Mouse (Mus musculus) hindbrain, embryonic 14.5 days (tissue): ENCODE measurements around the gene Vav2. TPM values are rescaled to one million over a fixed set of nuclear protein-coding genes. Genes with fewer than 3 reads are reported as not detected.

Experiments used
- ATAC-seq: fragments of 200-750 bp; cut with Nextera tagmentation; 2 replicates; pipeline ENCODE4 v1.8.0; 2017; ENCODE audit warnings: moderate number of reproducible peaks, mild to moderate bottlenecking, moderate TSS enrichment, moderate library complexity; ENCODE audit not compliant: low FRiP score
- DNase-seq: peaks from one replicate; pipeline ENCODE4 v3.0.0-alpha.2; 2015; ENCODE audit warnings: low spot score
- H3K27ac ChIP-seq: fragments of 300-500 bp; sonication (generic); 2 replicates; pipeline ENCODE4 v1.5.1; 2014; ENCODE audit warnings: mild to moderate bottlenecking, moderate library complexity
- H3K27me3 ChIP-seq: fragments of 300-500 bp; sonication (generic); 2 replicates; pipeline ENCODE4 v1.6.1; 2014; ENCODE audit warnings: mild to moderate bottlenecking, low read length, mixed read lengths; ENCODE audit not compliant: control insufficient read depth, insufficient read depth
- H3K36me3 ChIP-seq: fragments of 300-500 bp; sonication (generic); replicated peaks from 2 replicates; pipeline ENCODE4 v1.6.1; 2014; ENCODE audit not compliant: control insufficient read depth, insufficient read depth
- H3K4me1 ChIP-seq: fragments of 300-500 bp; sonication (generic); replicated peaks from 2 replicates; pipeline ENCODE4 v1.6.1; 2014; ENCODE audit warnings: antibody characterized with exemption, low read length, mixed read lengths; ENCODE audit not compliant: control insufficient read depth, insufficient read depth
- H3K4me2 ChIP-seq: fragments of 300-500 bp; sonication (generic); replicated peaks from 2 replicates; pipeline ENCODE4 v1.6.1; 2014; ENCODE audit warnings: mild to moderate bottlenecking, moderate library complexity
- H3K4me3 ChIP-seq: fragments of 300-500 bp; sonication (generic); replicated peaks from 2 replicates; pipeline ENCODE4 v1.5.1; 2014; ENCODE audit warnings: mild to moderate bottlenecking, low read length
- H3K9ac ChIP-seq: fragments of 300-500 bp; sonication (generic); 2 replicates; pipeline ENCODE4 v1.6.1; 2014
- H3K9me3 ChIP-seq: fragments of 300-500 bp; sonication (generic); 2 replicates; pipeline ENCODE4 v1.6.1; 2016; ENCODE audit warnings: low read length; ENCODE audit not compliant: control insufficient read depth
- WGBS: fragments of 180-500 bp; shearing (Covaris S2); extraction: QIAGEN DNeasy Blood & Tissue Kit; methylation state at CpG from one replicate; pipeline ENCODE4 v1.1.7; 2014; 5-methylcytosine and 5-hydroxymethylcytosine counted together
- polyA plus RNA-seq: library from polyadenylated mRNA; unstranded; fragments of >200 nt; fragmentation: Nextera tagmentation; extraction: Ambion mirVana; gene quantifications from 2 replicates; pipeline ENCODE4 v1.2.1, GENCODE M21; 2014

Vav2 gene
- 15.0 and 16.0 TPM in 2 replicates for polyA plus RNA-seq

DNA sequence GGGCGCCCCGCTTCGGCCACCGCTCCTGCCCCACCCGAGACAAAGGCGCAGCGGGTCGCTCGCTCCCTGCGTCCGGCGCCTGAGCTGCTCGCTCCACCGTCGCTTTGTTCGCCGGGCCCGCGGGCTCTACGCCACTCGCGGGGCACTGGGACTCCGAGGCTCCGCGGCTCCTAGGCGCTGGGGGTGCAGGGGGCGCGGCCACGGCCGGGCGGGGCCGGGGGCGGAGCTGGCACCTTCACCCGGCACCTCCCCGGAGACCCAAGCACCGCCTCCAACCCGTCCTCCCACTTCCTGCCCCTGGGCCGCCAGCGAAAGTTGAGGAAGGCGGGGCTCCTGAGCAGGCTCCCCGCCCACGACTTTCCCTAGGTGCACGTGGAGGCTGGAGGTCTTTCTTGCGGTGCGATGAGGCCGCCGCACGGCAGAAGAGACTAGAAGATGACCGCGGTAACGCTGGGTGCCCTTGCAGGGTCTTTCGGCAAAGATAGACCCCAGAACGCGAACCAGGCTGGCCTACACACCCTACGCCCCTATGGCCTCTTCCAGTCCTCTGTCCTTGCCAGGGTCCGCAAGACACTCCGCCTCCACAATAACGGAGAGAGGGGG lies at the start of gene Vav2:
Gene Vav2, minus strand, starts transcription at position 179 of the 603 bp plus-strand sequence.
- Histone ChIP-seq H3K27ac (peak within 1 kb of the TSS; percentile 83), H3K27me3 (no peaks in the 10 kb centered on the region), H3K4me3 (peak within 1 kb of the TSS; percentile 97), H3K4me1 (peaks cover 33% of the 10 kb centered on the region), H3K9me3 (no peaks in the 10 kb centered on the region), H3K9ac (peak within 1 kb of the TSS; percentile 95), H3K36me3 (no peaks in the 10 kb centered on the region), H3K4me2 (peak within 1 kb of the TSS; percentile 87)
- 1% methylated on average over 58 of the region's 58 CpGs for WGBS
- peak; percentile 88 for ATAC-seq
- DNase-seq: peak; percentile 83

DNA sequence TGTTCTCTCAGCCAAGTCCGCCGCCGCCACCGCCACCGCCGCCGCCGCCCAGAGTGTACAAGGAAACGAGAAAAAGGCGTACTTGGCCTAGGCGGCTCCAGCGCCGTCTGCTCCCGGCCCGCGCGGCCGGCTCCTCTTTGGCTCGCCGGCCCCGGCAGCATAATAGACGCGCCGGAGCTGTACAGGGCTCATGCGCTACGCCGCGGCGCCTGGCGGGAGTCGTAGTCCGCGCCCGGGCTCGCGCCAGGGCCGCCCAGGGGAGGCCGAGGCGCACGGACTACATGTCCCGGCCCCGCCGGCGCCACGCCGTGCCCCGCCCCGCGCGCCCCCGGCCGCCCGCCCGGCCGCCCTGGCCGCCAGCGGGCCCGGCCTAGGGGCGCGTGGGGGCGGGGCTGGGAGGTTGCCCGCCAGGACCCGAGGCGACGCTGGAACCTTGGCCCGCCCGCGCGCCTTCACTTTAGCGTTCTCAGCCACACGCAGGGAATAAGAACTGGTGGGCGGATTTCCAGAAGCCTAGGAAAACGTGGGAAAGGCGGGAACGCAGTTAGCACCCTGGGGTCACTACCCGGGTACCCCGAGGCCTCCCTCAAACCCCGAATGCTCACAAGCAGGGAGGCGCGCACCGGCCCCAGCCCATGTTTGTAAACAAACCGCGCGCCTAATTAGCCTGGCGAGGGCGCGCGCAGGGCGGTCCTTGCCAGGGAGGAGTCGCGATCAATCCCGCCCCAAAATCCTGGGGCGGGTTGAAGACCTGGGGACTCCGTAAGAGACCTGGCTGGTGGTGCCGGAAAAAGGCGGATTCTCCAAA lies 48.9 kb upstream of the Vav2 start:
- under 1% methylated on average over 88 of the region's 96 CpGs for WGBS
- DNase-seq: peak; percentile 93
- Histone ChIP-seq H3K4me2 (peak overlapping the region; percentile 95), H3K27ac (peak overlapping the region; percentile 96), H3K4me1 (peaks cover 37% of the 10 kb centered on the region), H3K27me3 (no peaks in the 10 kb centered on the region), H3K9me3 (no peaks in the 10 kb centered on the region), H3K9ac (peak overlapping the region; percentile 97), H3K4me3 (peak overlapping the region; percentile 96), H3K36me3 (no peaks in the 10 kb centered on the region)
- peak; percentile 98 for ATAC-seq

DNA sequence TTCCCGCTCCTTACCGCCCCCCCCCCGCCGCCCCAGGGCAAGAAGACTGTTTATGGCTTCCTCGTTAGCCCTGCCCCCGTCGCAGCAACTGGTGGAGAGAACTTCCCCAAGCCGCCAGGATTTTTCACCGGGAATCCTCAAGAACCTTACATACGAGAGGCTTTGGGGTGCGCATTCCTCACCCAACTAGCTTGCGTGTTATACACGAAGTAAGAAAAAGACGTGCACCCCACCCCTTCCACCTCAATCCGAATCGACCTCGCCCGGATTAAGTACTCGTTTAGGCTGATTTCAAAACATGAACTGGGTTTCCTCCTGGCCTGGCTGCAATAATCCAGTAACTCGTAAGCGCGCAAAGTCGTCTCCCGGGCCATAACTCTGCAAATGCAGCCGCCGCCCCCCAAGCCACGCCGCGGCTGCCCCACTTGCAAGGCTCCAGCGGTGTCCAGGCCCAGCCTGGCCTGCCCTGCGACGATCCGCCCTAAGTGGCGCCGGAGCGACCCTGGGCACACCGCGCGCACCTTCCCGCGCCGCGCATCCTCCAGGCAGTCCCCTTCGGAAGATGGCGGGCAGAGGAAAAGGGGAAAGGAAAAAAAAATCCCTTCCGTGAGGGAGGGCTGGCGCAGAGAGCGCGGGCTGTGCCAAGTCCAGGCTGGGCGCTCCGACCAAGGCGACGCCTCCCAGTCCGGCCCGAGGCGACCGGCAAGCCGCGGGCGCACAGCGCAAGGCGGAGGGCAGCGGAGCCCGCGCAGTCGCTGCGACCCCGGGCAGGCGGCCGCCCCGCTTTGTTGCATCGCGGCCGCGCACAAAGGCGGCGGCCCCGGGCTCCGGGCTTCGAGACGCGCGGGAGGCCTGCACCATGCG lies 48.0 kb upstream of the Vav2 start:
- H3K9ac ChIP-seq: peak overlapping the region; percentile 97
- no peaks in the 10 kb centered on the region for H3K9me3 ChIP-seq
- peak overlapping the region; percentile 96 for H3K4me3 ChIP-seq
- peak; percentile 36 for DNase-seq
- H3K36me3 ChIP-seq: no peaks in the 10 kb centered on the region
- WGBS: under 1% methylated on average over 76 of the region's 84 CpGs
- H3K27ac ChIP-seq: peak overlapping the region; percentile 96
- H3K4me1 ChIP-seq: peaks cover 37% of the 10 kb centered on the region
- ATAC-seq: peak; percentile 1
- no peaks in the 10 kb centered on the region for H3K27me3 ChIP-seq
- H3K4me2 ChIP-seq: peak overlapping the region; percentile 95

DNA sequence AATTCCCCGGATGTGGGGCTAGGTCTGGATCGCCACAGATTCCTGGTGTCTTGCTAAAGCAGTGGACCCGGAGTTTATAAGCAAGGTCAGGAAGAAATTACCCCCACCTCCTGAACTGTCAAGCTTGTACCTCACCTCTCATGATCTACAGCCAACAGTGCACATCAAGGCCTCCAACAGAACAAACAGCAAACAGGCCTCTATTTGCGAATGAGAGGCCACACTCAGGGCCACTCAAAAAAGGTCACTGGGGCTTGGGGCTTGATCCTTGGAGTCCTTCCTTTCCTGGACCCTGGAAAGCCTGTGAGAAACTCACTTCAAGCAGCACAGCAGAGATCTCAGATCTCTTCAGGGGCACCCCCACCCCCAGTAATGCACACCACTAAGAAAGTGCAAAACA lies 47.1 kb upstream of the Vav2 start:
- peak overlapping the region; percentile 95 for H3K4me2 ChIP-seq
- H3K9ac ChIP-seq: peak overlapping the region; percentile 97
- H3K4me1 ChIP-seq: peaks cover 37% of the 10 kb centered on the region
- ATAC-seq (no peak), DNase-seq (no peak)
- H3K27me3 ChIP-seq: no peaks in the 10 kb centered on the region
- H3K27ac ChIP-seq: no peak overlapping the region
- peak overlapping the region; percentile 96 for H3K4me3 ChIP-seq
- H3K36me3 ChIP-seq: no peaks in the 10 kb centered on the region
- H3K9me3 ChIP-seq: no peaks in the 10 kb centered on the region
- 39% methylated on average over 4 of the region's 4 CpGs for WGBS

DNA sequence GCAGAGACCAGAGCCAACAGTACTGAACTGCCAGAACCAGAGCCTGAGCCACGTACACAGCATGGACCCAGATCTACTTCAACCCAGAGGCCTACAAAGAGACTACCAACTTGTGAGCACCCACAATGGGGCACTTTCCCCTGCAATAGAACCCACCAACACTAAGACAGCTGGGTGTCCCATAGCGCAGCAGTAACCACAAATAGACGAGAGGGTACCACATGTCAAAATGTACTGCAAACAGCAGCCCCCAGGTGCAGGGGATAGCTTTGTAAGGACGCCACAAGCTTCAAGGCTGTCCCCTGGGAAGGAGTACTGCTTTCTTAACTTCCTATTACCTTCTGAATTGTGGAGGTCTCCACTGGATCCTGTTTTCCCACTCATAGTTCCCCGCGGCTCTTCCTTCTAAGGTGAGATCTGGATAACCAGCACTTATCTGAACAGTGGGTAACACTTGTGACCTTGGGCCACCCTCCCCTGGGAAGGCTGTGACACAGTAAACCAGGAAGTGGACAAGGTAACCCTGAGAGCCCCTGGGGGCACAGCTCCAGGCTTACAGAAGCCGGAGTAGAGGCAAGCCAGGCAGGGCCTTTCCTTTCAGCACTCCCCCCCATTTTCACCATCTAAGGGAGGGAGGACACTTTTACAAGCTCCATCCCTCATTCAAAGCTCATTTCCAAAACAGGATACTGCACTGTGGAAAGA lies 46.4 kb upstream of the Vav2 start:
- no peak for ATAC-seq
- DNase-seq: no peak
- WGBS: 74% methylated on average over 7 of the region's 7 CpGs
- Histone ChIP-seq H3K4me1 (peaks cover 37% of the 10 kb centered on the region), H3K9ac (no peak overlapping the region), H3K27me3 (no peaks in the 10 kb centered on the region), H3K36me3 (no peaks in the 10 kb centered on the region), H3K9me3 (no peaks in the 10 kb centered on the region), H3K27ac (no peak overlapping the region), H3K4me2 (peak overlapping the region; percentile 95), H3K4me3 (peak overlapping the region; percentile 96; the same call in 1 of the 2 replicates)

DNA sequence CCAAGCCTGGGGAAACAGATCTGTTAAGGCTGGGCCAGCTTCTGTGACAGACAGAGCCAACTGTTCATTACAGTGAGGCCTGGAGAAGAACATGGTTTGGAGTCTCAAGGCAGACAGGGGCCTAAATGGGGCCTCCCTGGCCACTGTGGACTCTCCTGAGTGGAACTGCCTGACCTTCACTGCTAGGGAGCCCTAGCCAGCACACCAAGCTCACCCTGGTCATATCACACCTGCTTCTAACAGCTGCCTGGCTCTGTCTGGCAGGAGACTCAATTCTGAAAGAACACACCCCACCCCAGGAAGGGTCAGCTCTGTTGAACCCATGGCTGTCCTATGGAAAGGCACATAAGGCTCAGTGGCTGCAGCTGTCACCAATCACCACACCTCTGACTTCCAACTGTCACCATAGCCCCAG lies 44.3 kb upstream of the Vav2 start:
- Histone ChIP-seq H3K4me1 (peaks cover 31% of the 10 kb centered on the region), H3K9ac (no peak overlapping the region)
- DNase-seq: no peak

DNA sequence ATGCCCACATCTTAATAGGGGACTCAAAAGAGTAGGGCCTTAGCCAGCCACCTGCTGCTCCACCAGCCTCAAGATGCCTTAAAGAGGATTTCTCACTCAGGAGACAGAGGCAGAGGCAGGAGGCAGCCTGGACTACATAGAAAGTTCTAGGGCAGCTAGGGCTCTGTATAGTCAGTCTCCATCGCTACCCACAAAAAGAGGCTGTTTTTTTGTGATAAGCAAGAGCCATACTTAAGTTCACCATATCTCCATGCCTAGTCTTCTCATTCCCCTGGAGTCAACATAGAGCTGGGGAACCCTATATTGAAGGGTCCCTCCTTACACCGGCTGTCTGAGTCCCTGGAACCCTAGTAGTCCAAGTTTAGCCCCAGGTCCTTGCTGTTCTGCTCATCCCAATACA lies 43.7 kb upstream of the Vav2 start:
- 85% methylated on average over 2 of the region's 2 CpGs for WGBS
- H3K9ac ChIP-seq: no peak overlapping the region

More for the DNA sequence above, 44.3 kb upstream of the Vav2 start:
- Histone ChIP-seq H3K36me3 (no peaks in the 10 kb centered on the region), H3K9me3 (no peaks in the 10 kb centered on the region), H3K27me3 (no peaks in the 10 kb centered on the region), H3K4me2 (no peak overlapping the region), H3K27ac (no peak overlapping the region), H3K4me3 (no peak overlapping the region)
- ATAC-seq: no peak

DNA sequence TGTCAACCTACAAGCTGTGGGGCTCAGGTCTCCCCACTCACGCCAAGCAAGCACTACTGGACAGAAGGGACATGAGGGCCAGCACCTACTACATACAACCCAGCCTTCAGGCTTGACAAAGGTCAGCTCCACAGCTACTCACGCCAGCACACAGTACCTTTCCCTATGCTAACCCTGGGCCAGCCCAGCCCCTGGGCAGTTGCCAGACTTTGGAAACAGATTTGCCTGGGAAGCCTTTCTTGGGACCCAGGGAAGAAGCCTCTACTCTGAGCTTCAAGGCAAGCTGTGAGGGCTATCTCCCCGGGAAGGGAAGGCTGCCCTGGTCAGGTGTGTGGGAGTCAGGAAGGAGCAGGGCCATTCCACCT lies 43.1 kb upstream of the Vav2 start:
- Histone ChIP-seq H3K4me2 (no peak overlapping the region), H3K9ac (no peak overlapping the region), H3K27ac (no peak overlapping the region), H3K36me3 (no peaks in the 10 kb centered on the region), H3K4me1 (peaks cover 31% of the 10 kb centered on the region), H3K9me3 (no peaks in the 10 kb centered on the region), H3K27me3 (no peaks in the 10 kb centered on the region), H3K4me3 (no peak overlapping the region)
- ATAC-seq (no peak), DNase-seq (no peak)
- 81% methylated on average over 3 of the region's 3 CpGs for WGBS

More for the DNA sequence above, 43.7 kb upstream of the Vav2 start:
- Histone ChIP-seq H3K4me3 (no peak overlapping the region), H3K4me1 (peaks cover 31% of the 10 kb centered on the region), H3K4me2 (no peak overlapping the region), H3K27ac (no peak overlapping the region), H3K27me3 (no peaks in the 10 kb centered on the region), H3K9me3 (no peaks in the 10 kb centered on the region), H3K36me3 (no peaks in the 10 kb centered on the region)
- ATAC-seq (no peak), DNase-seq (no peak)
